Mouse (Mus musculus) mouse embryonic stem cell (cell line): ENCODE measurements at regions not wholly inside any gene's neighbourhood (a gene's known extent, or its start where the extent isn't known, plus 50 kb on each side); places are given as distances from the start of the nearest gene placed in this dataset.

Experiments
- in situ Hi-C, 2 experiments: fragments of 300-500 bp; cut with MboI; formaldehyde crosslinking; loops; 1 replicate in 1 of 2; 3 replicates in 1 of 2; pipeline ENCODE4 v1.14.3; 2019 to 2020; ENCODE audit warnings: low sequenced_read_pairs in 2 of 2, low pct_unique_long_range_greater_than_20kb in 1 of 2, mixed read lengths in 1 of 2; ENCODE audit not compliant: unreplicated experiment in 1 of 2

DNA sequence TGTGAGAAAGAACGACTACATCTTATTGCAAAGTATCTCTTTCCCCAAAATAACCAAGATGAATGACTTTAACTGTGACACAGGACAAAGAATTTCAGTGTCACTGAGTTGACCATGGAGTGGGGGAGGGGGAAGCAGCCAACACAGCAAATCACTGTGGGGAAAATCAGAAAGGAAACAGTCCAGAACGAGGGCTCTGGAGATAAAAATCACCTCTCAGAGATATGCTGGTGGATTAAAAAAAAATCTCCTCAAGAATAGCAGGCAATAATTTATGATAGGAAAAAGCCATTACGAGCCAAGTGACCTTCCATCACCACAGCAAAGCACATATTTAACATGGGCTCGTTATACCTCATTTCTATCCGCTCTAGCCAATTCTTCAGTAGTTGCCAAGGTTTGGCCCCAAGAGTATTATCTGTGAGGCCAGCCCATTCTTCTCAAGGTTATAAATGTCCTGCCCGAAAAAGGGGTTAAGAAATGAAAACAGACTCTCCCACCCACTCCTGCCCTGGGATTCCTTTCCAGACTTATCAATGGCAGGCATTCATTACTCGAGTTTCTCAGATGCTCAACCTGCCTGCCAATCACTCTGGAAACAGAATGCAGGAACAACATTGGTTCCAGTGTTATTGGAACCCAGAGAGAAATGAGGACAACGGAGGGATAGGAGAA is 181.6 kb upstream of the Clint1 start:
- in situ Hi-C loops: no loop called here

- in situ Hi-C loops: no loop called here
These were observed 173.1 kb upstream of the Clint1 start for GRCm38 (mm10) chr11:45678666-45679292.

DNA sequence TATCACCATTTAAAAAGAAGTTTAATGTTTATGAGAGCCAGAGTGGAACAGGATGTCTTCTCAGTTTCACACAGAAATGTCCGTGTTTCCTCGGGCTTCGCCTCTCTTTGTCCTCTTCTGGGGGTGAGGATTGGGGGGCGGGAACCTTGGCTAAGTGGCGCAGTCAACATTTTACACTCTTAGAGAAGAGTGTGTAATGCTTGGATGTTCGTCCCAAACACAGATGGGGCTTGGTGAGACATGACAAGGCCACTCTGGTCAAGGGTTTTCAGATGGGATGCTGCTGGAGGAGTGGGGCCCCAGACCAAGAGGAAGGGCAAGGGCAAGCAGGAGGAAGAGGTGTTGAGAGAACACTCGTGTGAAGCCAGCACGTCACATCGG is 172.6 kb upstream of the Clint1 start:
- in situ Hi-C loops: no loop called here

GRCm38 (mm10) chr11:45685571-45685970 is 166.3 kb upstream of the Clint1 start:
- in situ Hi-C loops: no loop called here

GRCm38 (mm10) chr11:45693206-45693605 is 158.6 kb upstream of the Clint1 start:
- in situ Hi-C loops: no loop called here

GRCm38 (mm10) chr11:45701506-45701905 is 150.3 kb upstream of the Clint1 start:
- in situ Hi-C loops: loop anchor here in 1 of 2 experiments (10.0 kb wide), 1 partner anchor 183 kb away; no protein-coding TSS in a partner anchor

DNA sequence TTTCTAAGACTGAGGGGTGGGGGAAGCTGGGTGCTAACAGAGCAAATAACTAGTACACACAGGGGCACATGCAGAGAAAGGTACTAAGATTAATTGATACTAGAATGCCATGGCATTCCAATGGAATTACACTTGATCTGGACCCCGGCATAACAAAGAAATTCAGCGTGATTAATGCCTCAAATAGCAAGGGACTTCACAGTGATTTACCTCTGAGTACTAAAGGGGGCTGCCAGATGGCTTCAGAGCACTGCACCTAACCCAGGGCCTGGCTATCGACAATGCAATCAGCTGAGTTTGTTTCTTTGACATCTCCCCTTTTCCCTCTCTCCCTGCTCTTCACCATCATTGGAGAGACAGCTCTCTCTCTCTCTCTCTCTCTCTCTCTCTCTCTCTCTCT is 148.9 kb upstream of the Clint1 start:
- in situ Hi-C loops: loop anchor here in 1 of 2 experiments (10.0 kb wide), 1 partner anchor 182 kb away; no protein-coding TSS in a partner anchor

DNA sequence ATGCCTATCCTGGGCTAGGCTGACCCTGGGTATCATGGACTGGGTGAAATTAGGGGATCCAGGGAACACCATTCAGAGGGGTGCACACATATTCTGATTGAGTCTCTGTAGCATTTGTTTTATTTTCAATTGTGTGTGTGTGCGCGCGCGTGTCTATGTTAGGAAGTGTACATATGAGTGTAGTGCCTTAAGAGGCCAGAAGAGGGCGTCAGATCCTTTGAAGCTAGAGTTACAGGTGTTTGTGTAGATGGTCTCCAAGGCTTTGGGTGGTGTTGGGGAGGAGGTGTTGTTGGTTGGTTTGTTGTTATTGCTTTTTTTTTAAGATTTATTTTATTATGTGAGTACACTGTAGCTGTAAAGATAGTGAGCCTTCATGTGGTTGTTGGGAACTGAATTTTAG is 147.4 kb upstream of the Clint1 start:
- in situ Hi-C loops: loop anchor here in 1 of 2 experiments (10.0 kb wide), 1 partner anchor 180 kb away; no protein-coding TSS in a partner anchor

DNA sequence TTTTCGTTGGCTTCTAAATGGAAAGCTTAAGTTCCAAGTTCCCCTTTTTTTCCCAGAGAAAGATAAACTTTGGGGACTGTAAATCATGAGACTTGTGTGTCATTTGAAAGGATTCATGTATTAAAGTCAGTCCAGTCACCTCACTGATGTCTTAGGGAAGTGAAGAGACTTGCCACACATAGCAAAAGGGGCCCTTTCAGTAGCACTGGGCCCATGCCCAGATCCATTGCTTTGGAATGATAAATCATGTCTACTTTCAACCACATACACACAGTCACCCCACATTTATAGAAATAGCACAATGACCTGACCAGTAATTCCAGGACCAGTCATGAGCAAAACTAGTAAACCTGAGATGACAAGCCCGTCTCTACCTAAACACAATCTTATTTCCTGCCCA is 133.2 kb upstream of the Clint1 start:
- in situ Hi-C loops: no loop called here

GRCm38 (mm10) chr11:45719821-45720220 is 132.0 kb upstream of the Clint1 start:
- in situ Hi-C loops: no loop called here

DNA sequence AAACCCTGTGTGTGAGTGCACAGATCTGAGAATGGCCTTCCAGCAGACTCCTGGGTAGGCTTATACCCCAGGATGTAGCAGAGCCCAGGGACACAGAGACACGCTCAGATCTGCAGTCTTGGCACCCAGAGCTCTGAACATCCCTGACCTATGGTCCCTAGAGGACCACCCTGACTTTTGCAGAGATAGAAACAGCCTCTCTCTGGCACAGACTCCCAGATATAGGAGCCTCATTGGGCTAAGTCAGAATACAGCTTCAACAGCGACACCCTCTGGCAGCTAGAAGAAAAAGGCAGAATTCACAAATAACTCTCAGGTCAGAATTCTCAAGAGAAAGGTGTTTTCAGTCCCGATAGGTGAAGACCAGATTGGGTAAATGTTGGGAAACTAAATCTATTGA is 115.3 kb upstream of the Clint1 start:
- in situ Hi-C loops: no loop called here

- in situ Hi-C loops: no loop called here
These were observed 113.5 kb upstream of the Clint1 start for GRCm38 (mm10) chr11:45738331-45738730.

DNA sequence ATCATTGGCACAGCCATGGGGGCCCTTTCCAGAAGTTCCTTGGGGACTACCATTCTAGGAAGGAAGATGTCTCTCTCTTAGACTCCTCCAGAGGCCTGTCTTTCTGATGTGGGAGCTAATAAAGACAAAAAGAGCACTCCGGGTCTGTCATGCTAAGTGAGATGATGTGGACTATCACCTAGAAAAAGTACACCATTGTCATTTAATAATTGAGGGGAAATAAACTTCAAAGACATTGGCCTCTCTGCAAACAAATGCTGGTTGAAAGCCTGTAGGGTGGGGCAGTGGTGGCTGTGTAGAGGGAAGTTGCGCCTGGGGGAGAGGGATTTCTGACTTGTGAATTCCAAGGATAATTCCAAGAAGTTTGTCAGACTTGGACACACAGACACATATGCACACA is 105.9 kb upstream of the Clint1 start:
- in situ Hi-C loops: no loop called here

DNA sequence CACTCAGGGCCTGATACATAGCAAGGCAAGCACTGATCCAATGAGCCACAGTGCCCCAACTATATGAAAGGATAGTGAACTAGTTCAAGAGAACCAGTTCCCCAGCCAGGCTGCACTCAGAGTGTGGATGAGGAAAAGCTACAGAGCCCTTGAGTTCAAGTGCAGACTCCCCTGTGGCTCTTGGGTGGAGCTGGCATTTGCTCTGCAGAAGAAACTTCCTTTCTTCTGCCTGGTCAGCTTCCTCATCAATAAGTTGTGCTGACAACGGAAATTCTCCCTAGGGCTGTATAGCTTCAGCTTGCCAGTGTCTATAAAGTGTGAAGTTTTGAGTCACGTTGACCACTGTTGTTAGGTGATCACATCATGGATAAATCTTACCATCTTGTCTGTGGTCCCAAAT is 101.6 kb upstream of the Clint1 start:
- in situ Hi-C loops: no loop called here

DNA sequence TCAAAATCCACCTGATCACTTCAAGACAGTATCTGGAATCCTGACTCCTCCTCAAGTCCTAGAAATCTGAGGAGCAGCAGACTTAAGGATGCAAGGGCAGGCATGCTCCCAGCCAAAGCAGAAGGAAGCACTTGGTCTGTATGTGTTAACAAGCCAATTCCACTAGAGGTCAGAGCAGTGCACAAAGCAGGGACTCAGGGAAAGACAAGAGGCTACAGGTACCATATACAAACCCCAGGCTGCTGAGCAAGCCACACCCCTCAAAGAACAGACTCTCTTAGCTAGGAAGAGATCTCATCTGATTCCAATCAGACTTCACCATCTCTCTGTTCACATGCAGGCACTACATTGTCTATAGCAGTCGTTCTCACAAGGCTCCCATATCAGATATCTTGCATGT is 99.6 kb upstream of the Clint1 start:
- in situ Hi-C loops: no loop called here

GRCm38 (mm10) chr11:45752791-45753190 is 99.1 kb upstream of the Clint1 start:
- in situ Hi-C loops: no loop called here

GRCm38 (mm10) chr11:45767081-45767480 is 84.8 kb upstream of the Clint1 start:
- in situ Hi-C loops: no loop called here

DNA sequence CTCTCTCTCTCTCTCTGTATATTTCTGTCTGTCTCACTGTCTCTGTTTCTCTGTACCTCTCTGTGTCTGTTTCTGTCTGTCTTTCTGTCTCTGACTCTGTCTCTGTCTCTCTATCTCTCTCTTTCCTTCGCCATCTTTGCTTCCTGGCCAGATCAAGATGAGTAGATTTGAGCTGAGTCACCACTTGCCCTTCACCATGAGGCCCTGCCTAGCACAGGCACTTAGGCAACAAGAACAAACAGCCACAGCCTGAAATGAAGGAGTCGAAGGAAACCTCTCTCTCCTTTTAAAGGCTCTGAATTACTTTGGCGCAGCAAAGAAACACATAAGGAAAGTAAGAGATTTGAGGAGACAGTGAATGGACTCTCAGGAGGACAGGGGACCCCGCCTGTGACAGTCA is 69.4 kb upstream of the Clint1 start:
- in situ Hi-C loops: no loop called here

DNA sequence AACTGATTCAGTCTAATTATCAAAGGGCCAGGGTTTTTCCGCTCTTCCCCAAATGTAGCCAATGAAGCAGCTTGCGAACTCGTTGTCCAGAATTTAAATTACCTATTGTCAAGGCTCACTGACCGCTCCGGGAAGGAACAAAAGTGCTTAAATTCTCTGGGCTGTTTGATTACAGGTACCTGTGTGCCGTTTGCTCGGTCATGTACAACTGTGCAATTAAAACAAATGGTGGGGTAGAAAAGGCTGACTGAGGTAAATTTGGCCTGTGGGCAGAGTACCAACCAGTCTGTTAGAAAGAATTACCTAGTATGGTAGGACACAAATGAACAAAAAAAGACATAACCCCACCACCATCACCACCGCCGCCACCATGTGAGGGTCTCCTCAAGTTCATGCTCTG is 66.0 kb upstream of the Clint1 start:
- in situ Hi-C loops: no loop called here

- in situ Hi-C loops: no loop called here
These were observed 64.4 kb upstream of the Clint1 start for GRCm38 (mm10) chr11:45787408-45787807.
